Mouse (Mus musculus) kidney, postnatal 0 days (tissue): ENCODE results near the gene Ints14. TPM values are rescaled to one million over a fixed set of nuclear protein-coding genes. Genes with fewer than 3 reads are reported as not detected.
A peak's percentile ranks its signal among the peaks of the same experiment; 100 is the strongest.

Experiments
- ATAC-seq: fragments of 200-750 bp; cut with Nextera tagmentation; replicated peaks from 2 replicates; pipeline ENCODE4 v1.8.0; 2017; ENCODE audit warnings: low read depth, moderate number of reproducible peaks, moderate TSS enrichment, moderate library complexity; ENCODE audit not compliant: low FRiP score
- DNase-seq: peaks from one replicate; pipeline ENCODE4 v3.0.0-alpha.2; 2016; ENCODE audit warnings: low spot score
- H3K27ac ChIP-seq: fragments of 300-500 bp; sonication (generic); 2 replicates; pipeline ENCODE4 v1.5.1; 2014; ENCODE audit warnings: mild to moderate bottlenecking
- H3K27me3 ChIP-seq: fragments of 300-500 bp; sonication (generic); 2 replicates; pipeline ENCODE4 v1.6.1; 2014; ENCODE audit warnings: low read length, mixed read lengths; ENCODE audit not compliant: insufficient read depth
- H3K36me3 ChIP-seq: fragments of 300-500 bp; sonication (generic); 2 replicates; pipeline ENCODE4 v1.6.1; 2014; ENCODE audit warnings: low read length, mixed read lengths; ENCODE audit not compliant: insufficient read depth
- H3K4me1 ChIP-seq: fragments of 300-500 bp; sonication (generic); replicated peaks from 2 replicates; pipeline ENCODE4 v1.6.1; 2014; ENCODE audit warnings: antibody characterized with exemption, low read length, mixed read lengths; ENCODE audit not compliant: insufficient read depth
- H3K4me2 ChIP-seq: fragments of 300-500 bp; sonication (generic); 2 replicates; pipeline ENCODE4 v1.6.1; 2014; ENCODE audit warnings: mild to moderate bottlenecking, low read length, moderate library complexity, mixed read lengths
- H3K4me3 ChIP-seq: fragments of 300-500 bp; sonication (generic); replicated peaks from 2 replicates; pipeline ENCODE4 v1.5.1; 2014; ENCODE audit warnings: low read depth, low read length
- H3K9ac ChIP-seq: fragments of 300-500 bp; sonication (generic); 2 replicates; pipeline ENCODE4 v1.6.1; 2014; ENCODE audit warnings: low read depth, low read length
- H3K9me3 ChIP-seq: fragments of 300-500 bp; sonication (generic); replicated peaks from 2 replicates; pipeline ENCODE4 v1.6.1; 2016; ENCODE audit warnings: low read length, inconsistent platforms, mixed read lengths
- CTCF ChIP-seq: IDR thresholded peaks from 2 replicates; pipeline ENCODE4 v1.5.1; 2016; ENCODE audit warnings: antibody characterized with exemption, low read depth, mild to moderate bottlenecking, moderate library complexity
- WGBS: fragments of 180-500 bp; shearing (Covaris S2); extraction: QIAGEN DNeasy Blood & Tissue Kit; methylation state at CpG from one replicate; pipeline ENCODE4 v1.1.7; 2014; 5-methylcytosine and 5-hydroxymethylcytosine counted together
- polyA plus RNA-seq: library from polyadenylated mRNA; unstranded; fragments of >200 nt; fragmentation: Nextera tagmentation; extraction: Ambion mirVana; gene quantifications from 2 replicates; pipeline ENCODE4 v1.2.1, GENCODE M21; 2015

The Ints14 gene
- polyA plus RNA-seq, result 45.3 and 47.1 TPM in 2 replicates

GRCm38 (mm10) chr9:64960117-64960977 lies at the start of gene Ints14:
Gene Ints14 (plus strand): TSS chr9:64960905.
- H3K27me3 ChIP-seq, result no peaks in the 10 kb centered on the region
- WGBS, result 3% methylated on average over 29 of the region's 29 CpGs
- peak; percentile 85 for TF ChIP-seq CTCF
- H3K27ac ChIP-seq, result peak within 1 kb of the TSS; percentile 91
- H3K4me3 ChIP-seq, result peak within 1 kb of the TSS; percentile 70
- 0 out of 2 replicates have a peak, but pooled peaks cover 7% of the 10 kb centered on the region for H3K36me3 ChIP-seq
- no peaks in the 10 kb centered on the region for H3K9me3 ChIP-seq
- ATAC-seq (peak; percentile 95), DNase-seq (peak; percentile 97)
- peak within 1 kb of the TSS; percentile 90 for H3K9ac ChIP-seq
- H3K4me2 ChIP-seq, result peak within 1 kb of the TSS; percentile 76
- H3K4me1 ChIP-seq, result peaks cover 8% of the 10 kb centered on the region

- H3K9ac ChIP-seq, result no peak overlapping the region
- H3K9me3 ChIP-seq, result no peaks in the 10 kb centered on the region
- H3K4me1 ChIP-seq, result no peaks in the 10 kb centered on the region
- H3K36me3 ChIP-seq, result no peaks in the 10 kb centered on the region
- no peak overlapping the region for H3K27ac ChIP-seq
- H3K4me2 ChIP-seq, result no peak overlapping the region
- ATAC-seq (no peak), DNase-seq (no peak)
- H3K4me3 ChIP-seq, result no peak overlapping the region
- 94% methylated on average over 4 of the region's 4 CpGs for WGBS
- no peak for TF ChIP-seq CTCF
- no peaks in the 10 kb centered on the region for H3K27me3 ChIP-seq
Observed at GRCm38 (mm10) chr9:64913406-64913805, 47.3 kb upstream of the Ints14 start.

GRCm38 (mm10) chr9:64913973-64914372 lies 46.7 kb upstream of the Ints14 start:
- no peak for ATAC-seq
- Histone ChIP-seq H3K4me2 (no peak overlapping the region), H3K4me1 (no peaks in the 10 kb centered on the region), H3K9me3 (no peaks in the 10 kb centered on the region), H3K9ac (no peak overlapping the region), H3K27me3 (no peaks in the 10 kb centered on the region), H3K36me3 (no peaks in the 10 kb centered on the region), H3K27ac (no peak overlapping the region), H3K4me3 (no peak overlapping the region)
- no peak for DNase-seq
- no peak for TF ChIP-seq CTCF
- WGBS, result 71% methylated on average over 2 of the region's 2 CpGs

DNA sequence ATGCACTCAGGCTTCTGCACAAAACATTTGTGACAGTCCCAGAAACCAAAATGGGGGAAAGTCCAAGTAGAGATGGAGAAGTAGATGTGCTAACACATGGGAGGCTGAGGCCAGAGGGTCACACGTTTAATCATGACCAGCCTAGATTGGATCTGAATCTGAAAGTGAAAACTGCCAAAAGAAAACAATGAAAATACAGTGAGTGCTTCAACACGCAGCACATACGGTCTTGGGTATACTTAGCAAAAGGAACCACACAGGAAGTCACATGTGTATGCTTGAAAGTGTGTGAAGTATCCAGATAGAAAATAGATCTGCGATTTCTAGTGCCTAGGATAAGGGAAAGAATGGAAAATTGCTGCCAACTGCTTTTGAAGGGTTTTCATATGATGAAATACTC lies 46.1 kb upstream of the Ints14 start:
- H3K4me3 ChIP-seq, result no peak overlapping the region
- 78% methylated on average over 4 of the region's 4 CpGs for WGBS

GRCm38 (mm10) chr9:64918560-64918959 lies 42.1 kb upstream of the Ints14 start:
- DNase-seq, result peak; percentile 54
- Histone ChIP-seq H3K27ac (no peak overlapping the region), H3K4me3 (peak overlapping the region; percentile 22; the same call in 1 of the 2 replicates), H3K4me1 (no peaks in the 10 kb centered on the region), H3K36me3 (no peaks in the 10 kb centered on the region), H3K27me3 (no peaks in the 10 kb centered on the region), H3K4me2 (peak overlapping the region; percentile 46), H3K9ac (0 out of 2 replicates have a peak overlapping the region, but pooled peaks have one; percentile 23), H3K9me3 (no peaks in the 10 kb centered on the region)
- no peak for TF ChIP-seq CTCF
- no peak for ATAC-seq
- WGBS, result 47% methylated on average over 16 of the region's 16 CpGs

More for the DNA sequence above, 46.1 kb upstream of the Ints14 start:
- Histone ChIP-seq H3K27me3 (no peaks in the 10 kb centered on the region), H3K4me1 (no peaks in the 10 kb centered on the region), H3K9ac (no peak overlapping the region), H3K27ac (no peak overlapping the region), H3K9me3 (no peaks in the 10 kb centered on the region), H3K4me2 (no peak overlapping the region), H3K36me3 (no peaks in the 10 kb centered on the region)
- no peak for TF ChIP-seq CTCF
- no peak for DNase-seq
- no peak for ATAC-seq

GRCm38 (mm10) chr9:64925771-64926170 lies 34.9 kb upstream of the Ints14 start:
- H3K27me3 ChIP-seq, result no peaks in the 10 kb centered on the region
- no peak overlapping the region for H3K9ac ChIP-seq
- H3K36me3 ChIP-seq, result no peaks in the 10 kb centered on the region
- DNase-seq (no peak), ATAC-seq (no peak)
- no peak for TF ChIP-seq CTCF
- H3K9me3 ChIP-seq, result no peaks in the 10 kb centered on the region
- WGBS, result 70% methylated on average over 5 of the region's 5 CpGs
- H3K4me1 ChIP-seq, result no peaks in the 10 kb centered on the region
- H3K4me3 ChIP-seq, result no peak overlapping the region
- no peak overlapping the region for H3K4me2 ChIP-seq
- no peak overlapping the region for H3K27ac ChIP-seq
